In genomic region chr8:123087289-123087688, GRCm38 (mm10) we compare ENCODE assay signal across 16 mouse cellular contexts.
"Had no signal": no experiment of that assay in that cellular context is flagged by ENCODE, and none has a peak within 500 bp of the region (broad histone marks: within the 10 kb centered on the region; RNA-seq: fewer than 3 reads in every experiment).

No protein-coding gene starts in this region.

- ATAC-seq: midbrain, embryonic 16.5 days had no signal

- H3K4me3 ChIP-seq: midbrain, embryonic 10.5 days; midbrain, embryonic 12.5 days; myocyte; neural tube, embryonic 12.5 days; stomach, embryonic 15.5 days had no signal

- H3K9ac ChIP-seq: liver, embryonic 14.5 days; lung, embryonic 14.5 days; midbrain, embryonic 12.5 days; neural tube, embryonic 12.5 days; stomach, embryonic 15.5 days had no signal

- H3K27me3 ChIP-seq: midbrain, embryonic 12.5 days; neural tube, embryonic 12.5 days; stomach, embryonic 15.5 days had no signal

- H3K27ac ChIP-seq: liver, embryonic 14.5 days; midbrain, embryonic 10.5 days; midbrain, embryonic 12.5 days; neural tube, embryonic 12.5 days; stomach, embryonic 15.5 days; stomach, postnatal 0 days had no signal

- H3K4me1 ChIP-seq: midbrain, embryonic 10.5 days; midbrain, embryonic 12.5 days; neural tube, embryonic 12.5 days; stomach, embryonic 15.5 days had no signal

- DNase-seq: lung, adult 18-20 months; lung, embryonic 14.5 days; lung, postnatal 4 days; midbrain, embryonic 14.5 days; right cerebral cortex, postnatal 14 days; thymus, adult 2 months; thymus, postnatal 25 days; thymus, postnatal 4 days had no signal

- H3K4me2 ChIP-seq: lung, embryonic 14.5 days; midbrain, embryonic 12.5 days; neural tube, embryonic 12.5 days; stomach, embryonic 15.5 days had no signal

- H3K9me3 ChIP-seq: midbrain, embryonic 10.5 days; midbrain, embryonic 12.5 days; neural tube, embryonic 12.5 days; stomach, embryonic 15.5 days had no signal
